Mouse (Mus musculus) midbrain, postnatal 0 days (tissue): ENCODE results near the gene Rad18. TPM values are rescaled to one million over a fixed set of nuclear protein-coding genes. Genes with fewer than 3 reads are reported as not detected.

Experiments
- ATAC-seq: fragments of 200-750 bp; cut with Nextera tagmentation; 2 replicates; pipeline ENCODE4 v1.8.0; 2017; ENCODE audit warnings: moderate number of reproducible peaks, mild to moderate bottlenecking, moderate TSS enrichment, moderate library complexity; ENCODE audit not compliant: low FRiP score
- DNase-seq: peaks from one replicate; pipeline ENCODE4 v3.0.0-alpha.2; 2015; ENCODE audit warnings: low spot score
- H3K27ac ChIP-seq: fragments of 300-500 bp; sonication (generic); 2 replicates; pipeline ENCODE4 v1.5.1; 2014; ENCODE audit warnings: low read depth, mild to moderate bottlenecking, low read length, mixed read lengths
- H3K27me3 ChIP-seq: fragments of 300-500 bp; sonication (generic); 2 replicates; pipeline ENCODE4 v1.6.1; 2014; ENCODE audit warnings: low read length, control low read depth, mixed read lengths; ENCODE audit not compliant: insufficient read depth
- H3K36me3 ChIP-seq: fragments of 300-500 bp; sonication (generic); 2 replicates; pipeline ENCODE4 v1.6.1; 2014; ENCODE audit warnings: low read length, control low read depth, mixed read lengths; ENCODE audit not compliant: insufficient read depth
- H3K4me1 ChIP-seq: fragments of 300-500 bp; sonication (generic); 2 replicates; pipeline ENCODE4 v1.6.1; 2014; ENCODE audit warnings: mild to moderate bottlenecking, control low read depth, antibody characterized with exemption, low read length, mixed read lengths; ENCODE audit not compliant: insufficient read depth
- H3K4me2 ChIP-seq: fragments of 300-500 bp; sonication (generic); 2 replicates; pipeline ENCODE4 v1.6.1; 2014; ENCODE audit warnings: low read depth, mild to moderate bottlenecking, low read length, mixed read lengths; ENCODE audit not compliant: poor library complexity, severe bottlenecking
- H3K4me3 ChIP-seq: fragments of 300-500 bp; sonication (generic); 2 replicates; pipeline ENCODE4 v1.5.1; 2014; ENCODE audit warnings: low read depth, mild to moderate bottlenecking, low read length, moderate library complexity
- H3K9ac ChIP-seq: fragments of 300-500 bp; sonication (generic); replicated peaks from 2 replicates; pipeline ENCODE4 v1.6.1; 2014; ENCODE audit warnings: mild to moderate bottlenecking, low read length, moderate library complexity, mixed read lengths; ENCODE audit not compliant: poor library complexity, severe bottlenecking
- H3K9me3 ChIP-seq: fragments of 300-500 bp; sonication (generic); 2 replicates; pipeline ENCODE4 v1.6.1; 2016; ENCODE audit warnings: low read length, control low read depth
- CTCF ChIP-seq: IDR thresholded peaks from 2 replicates; pipeline ENCODE4 v1.5.1; 2016; ENCODE audit warnings: antibody characterized with exemption, mild to moderate bottlenecking
- WGBS: fragments of 180-500 bp; shearing (Covaris S2); extraction: QIAGEN DNeasy Blood & Tissue Kit; methylation state at CpG from one replicate; pipeline ENCODE4 v1.1.7; 2014; 5-methylcytosine and 5-hydroxymethylcytosine counted together
- polyA plus RNA-seq: library from polyadenylated mRNA; unstranded; fragments of >200 nt; fragmentation: Nextera tagmentation; extraction: Ambion mirVana; gene quantifications from 2 replicates; pipeline ENCODE4 v1.2.1, GENCODE M21; 2015
- total RNA-seq: library from RNA; depleted of rRNA; stranded (reverse); fragments of >200 nt; gene quantifications from 2 replicates; pipeline ENCODE4 v1.2.3, GENCODE M21; 2014; rRNA removed

Rad18 gene
- 6.4 and 9.2 TPM in 2 replicates for total RNA-seq
- 12.1 and 13.5 TPM in 2 replicates for polyA plus RNA-seq

- peak; percentile 91 for DNase-seq
- H3K4me1 ChIP-seq: no peaks in the 10 kb centered on the region
- peak within 1 kb of the TSS; percentile 60 for H3K9ac ChIP-seq
- no peak within 1 kb of the TSS for H3K27ac ChIP-seq
- WGBS: under 1% methylated on average over 70 of the region's 77 CpGs
- H3K4me3 ChIP-seq: peak within 1 kb of the TSS; percentile 69
- peak; percentile 92 for ATAC-seq
- no peaks in the 10 kb centered on the region for H3K36me3 ChIP-seq
- no peaks in the 10 kb centered on the region for H3K27me3 ChIP-seq
- TF ChIP-seq CTCF: no peak
- H3K9me3 ChIP-seq: no peaks in the 10 kb centered on the region
- peak within 1 kb of the TSS; percentile 76 for H3K4me2 ChIP-seq
Measured at GRCm38 (mm10) chr6:112696056-112696950, at the start of gene Rad18. Rad18 (minus strand) TSS chr6:112696686.

DNA sequence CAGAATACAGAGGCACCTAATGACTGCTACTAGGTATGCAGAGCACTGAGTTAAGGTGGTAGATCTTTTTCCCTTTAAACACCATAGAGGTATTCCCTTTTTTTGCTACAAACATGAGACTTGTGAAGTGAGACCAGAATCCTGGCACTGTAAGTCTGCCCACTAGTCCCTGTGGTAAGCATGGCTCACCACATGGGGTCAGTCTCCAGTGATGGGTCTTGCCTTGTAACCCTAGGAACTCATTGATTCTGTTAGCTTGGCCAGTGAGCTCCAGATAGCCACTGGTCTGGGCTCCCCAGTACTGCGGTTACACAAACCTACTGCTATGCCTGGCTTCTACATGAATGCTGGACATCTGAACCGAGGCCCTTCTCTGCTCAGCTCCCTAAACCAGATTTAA lies 45.8 kb upstream of the Rad18 start:
- WGBS: 93% methylated on average over 2 of the region's 2 CpGs
- H3K4me2 ChIP-seq: no peak overlapping the region
- no peak overlapping the region for H3K9ac ChIP-seq
- no peaks in the 10 kb centered on the region for H3K27me3 ChIP-seq
- DNase-seq: peak; percentile 45
- H3K4me3 ChIP-seq: no peak overlapping the region
- no peaks in the 10 kb centered on the region for H3K4me1 ChIP-seq
- H3K9me3 ChIP-seq: no peaks in the 10 kb centered on the region
- no peak for ATAC-seq
- no peak overlapping the region for H3K27ac ChIP-seq
- H3K36me3 ChIP-seq: peaks cover 59% of the 10 kb centered on the region
- TF ChIP-seq CTCF: peak; percentile 63

- peaks cover 59% of the 10 kb centered on the region for H3K36me3 ChIP-seq
- H3K9me3 ChIP-seq: no peaks in the 10 kb centered on the region
- no peak overlapping the region for H3K4me2 ChIP-seq
- DNase-seq (no peak), ATAC-seq (no peak)
- WGBS: 87% methylated on average over 5 of the region's 5 CpGs
- H3K4me3 ChIP-seq: no peak overlapping the region
- TF ChIP-seq CTCF: no peak
- H3K9ac ChIP-seq: no peak overlapping the region
- no peaks in the 10 kb centered on the region for H3K4me1 ChIP-seq
- no peak overlapping the region for H3K27ac ChIP-seq
- H3K27me3 ChIP-seq: no peaks in the 10 kb centered on the region
Measured at GRCm38 (mm10) chr6:112741766-112742165, 45.3 kb upstream of the Rad18 start.

GRCm38 (mm10) chr6:112739635-112740034 lies 43.1 kb upstream of the Rad18 start:
- no peak for TF ChIP-seq CTCF
- Histone ChIP-seq H3K27ac (no peak overlapping the region), H3K4me1 (no peaks in the 10 kb centered on the region), H3K4me3 (no peak overlapping the region), H3K9ac (no peak overlapping the region), H3K27me3 (no peaks in the 10 kb centered on the region), H3K36me3 (peaks cover 63% of the 10 kb centered on the region), H3K9me3 (no peaks in the 10 kb centered on the region), H3K4me2 (no peak overlapping the region)
- WGBS: 95% methylated on average over 3 of the region's 3 CpGs
- ATAC-seq: no peak
- DNase-seq: no peak

- ATAC-seq (no peak), DNase-seq (no peak)
- Histone ChIP-seq H3K36me3 (peaks cover 63% of the 10 kb centered on the region), H3K4me3 (no peak overlapping the region), H3K27me3 (no peaks in the 10 kb centered on the region), H3K9ac (no peak overlapping the region), H3K27ac (no peak overlapping the region), H3K9me3 (no peaks in the 10 kb centered on the region), H3K4me2 (no peak overlapping the region), H3K4me1 (no peaks in the 10 kb centered on the region)
- no peak for TF ChIP-seq CTCF
- WGBS: 87% methylated on average over 6 of the region's 6 CpGs
Measured at GRCm38 (mm10) chr6:112738924-112739323, 42.4 kb upstream of the Rad18 start.

DNA sequence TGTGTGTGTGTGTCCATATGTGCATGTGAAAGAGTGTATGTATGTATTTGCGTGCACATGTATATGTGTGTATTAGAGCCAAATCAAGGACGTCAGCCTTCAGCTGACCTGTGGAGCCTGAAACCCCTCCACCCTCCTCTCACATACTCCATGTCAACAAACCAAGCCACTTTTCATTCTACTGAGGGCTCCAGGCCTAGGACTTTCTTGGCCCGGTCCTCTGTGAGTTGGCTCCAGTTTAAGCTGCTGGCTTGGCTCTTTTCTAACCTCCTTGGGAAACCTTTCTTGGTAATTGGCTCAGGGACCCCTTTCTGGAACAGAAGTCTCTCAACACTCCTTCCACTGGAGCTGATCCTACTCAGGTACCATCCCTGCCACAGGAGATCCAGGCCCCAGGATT lies 40.0 kb upstream of the Rad18 start:
- WGBS: 90% methylated on average over 3 of the region's 3 CpGs
- no peak overlapping the region for H3K4me3 ChIP-seq
- ATAC-seq: peak; percentile 32; the same call in 1 of the 2 replicates
- TF ChIP-seq CTCF: no peak
- H3K36me3 ChIP-seq: peaks cover 57% of the 10 kb centered on the region
- no peaks in the 10 kb centered on the region for H3K9me3 ChIP-seq
- H3K27me3 ChIP-seq: no peaks in the 10 kb centered on the region
- no peak overlapping the region for H3K9ac ChIP-seq
- H3K27ac ChIP-seq: no peak overlapping the region
- no peaks in the 10 kb centered on the region for H3K4me1 ChIP-seq
- no peak overlapping the region for H3K4me2 ChIP-seq
- peak; percentile 54 for DNase-seq
